Mouse (Mus musculus) embryonic facial prominence, embryonic 15.5 days (tissue): ENCODE measurements around the gene Ankrd54. TPM values are rescaled to one million over a fixed set of nuclear protein-coding genes. Genes with fewer than 3 reads are reported as not detected.
"Not testable (repeated sequence)": the region's sequence is repeated elsewhere in the genome, so short reads cannot be mapped to it uniquely, and the experiment has no call there.

Experiments used
- ATAC-seq: fragments of 200-750 bp; cut with Nextera tagmentation; 2 replicates; pipeline ENCODE4 v1.8.0; 2017; ENCODE audit warnings: low read depth, moderate TSS enrichment; ENCODE audit not compliant: insufficient number of reproducible peaks, low FRiP score, low TSS enrichment
- H3K27ac ChIP-seq: fragments of 300-500 bp; sonication (generic); replicated peaks from 2 replicates; pipeline ENCODE4 v1.5.1; 2015; ENCODE audit warnings: mild to moderate bottlenecking, inconsistent platforms
- H3K27me3 ChIP-seq: fragments of 300-500 bp; sonication (generic); 2 replicates; pipeline ENCODE4 v1.6.1; 2015; ENCODE audit warnings: inconsistent platforms
- H3K36me3 ChIP-seq: fragments of 300-500 bp; sonication (generic); 2 replicates; pipeline ENCODE4 v1.6.1; 2015; ENCODE audit warnings: mild to moderate bottlenecking, inconsistent platforms
- H3K4me1 ChIP-seq: fragments of 300-500 bp; sonication (generic); 2 replicates; pipeline ENCODE4 v1.6.1; 2015; ENCODE audit warnings: inconsistent platforms
- H3K4me2 ChIP-seq: fragments of 300-500 bp; sonication (generic); replicated peaks from 2 replicates; pipeline ENCODE4 v1.6.1; 2015; ENCODE audit warnings: mild to moderate bottlenecking, inconsistent platforms
- H3K4me3 ChIP-seq: fragments of 300-500 bp; sonication (generic); replicated peaks from 2 replicates; pipeline ENCODE4 v1.5.1; 2015; ENCODE audit warnings: mild to moderate bottlenecking, inconsistent platforms
- H3K9ac ChIP-seq: fragments of 300-500 bp; sonication (generic); 2 replicates; pipeline ENCODE4 v1.6.1; 2015; ENCODE audit warnings: inconsistent platforms
- H3K9me3 ChIP-seq: fragments of 300-500 bp; sonication (generic); replicated peaks from 2 replicates; pipeline ENCODE4 v1.6.1; 2016; ENCODE audit warnings: inconsistent platforms
- WGBS: fragments of 180-500 bp; shearing (Covaris S2); methylation state at CpG from one replicate; pipeline ENCODE4 v1.1.7; 2015; 5-methylcytosine and 5-hydroxymethylcytosine counted together
- polyA plus RNA-seq: library from polyadenylated mRNA; unstranded; fragments of >200 nt; fragmentation: Nextera tagmentation; extraction: Ambion mirVana; gene quantifications from 2 replicates; pipeline ENCODE4 v1.2.1, GENCODE M21; 2015

The Ankrd54 gene
- polyA plus RNA-seq, 1 experiment from 2014 or later: 71.7 TPM

DNA sequence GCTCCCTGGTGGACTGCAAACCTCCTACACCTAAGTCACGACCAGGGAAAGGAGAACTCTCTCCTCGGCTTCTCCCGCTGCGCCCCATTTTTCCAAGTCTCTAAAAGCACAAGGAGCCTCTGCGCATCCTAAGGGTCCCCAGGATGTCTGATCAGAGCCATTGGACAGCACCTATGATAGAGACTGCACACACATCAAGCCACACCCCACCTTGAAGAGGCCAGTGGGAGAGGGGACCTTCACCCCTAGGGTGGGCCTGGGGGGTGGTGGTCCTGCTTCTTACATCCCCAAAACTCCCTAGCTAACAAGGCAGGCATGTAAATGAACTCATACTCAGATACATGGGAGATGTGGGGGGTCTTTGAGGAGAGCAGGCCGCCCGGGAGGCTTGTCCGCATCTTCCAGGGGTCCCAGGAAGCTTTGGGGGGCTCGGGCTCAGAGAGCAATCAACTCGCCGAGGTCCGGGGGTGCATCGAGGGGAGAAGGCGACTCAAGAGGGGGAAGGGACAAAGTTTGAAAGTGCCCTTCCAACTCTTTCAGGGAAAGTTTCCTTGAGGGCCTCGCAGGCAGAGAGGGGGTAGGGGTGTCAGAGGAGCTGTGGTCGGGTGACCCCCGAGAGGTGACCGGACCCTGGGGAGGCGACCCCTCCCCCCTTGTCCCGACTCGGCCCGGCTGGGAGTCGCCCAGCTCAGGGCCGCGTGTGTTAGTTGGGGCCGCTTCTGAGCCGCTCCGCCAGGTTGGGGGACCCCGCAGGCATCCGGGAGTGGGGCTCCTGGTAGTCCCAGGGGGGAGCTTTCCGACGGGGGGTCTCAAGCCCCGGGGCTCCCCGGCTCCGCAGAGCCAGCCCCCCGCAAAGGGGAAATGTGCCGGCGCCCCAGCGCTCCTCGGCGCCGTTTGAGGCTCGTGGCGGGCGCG is 35.1 kb downstream of the Ankrd54 start:
- no peaks in the 10 kb centered on the region for H3K27me3 ChIP-seq
- H3K4me1 ChIP-seq: peaks cover 32% of the 10 kb centered on the region
- H3K4me3 ChIP-seq: peak overlapping the region; percentile 81
- no peaks in the 10 kb centered on the region for H3K9me3 ChIP-seq
- peak overlapping the region; percentile 97 for H3K4me2 ChIP-seq
- no peaks in the 10 kb centered on the region for H3K36me3 ChIP-seq
- 4% methylated on average over 45 of the region's 46 CpGs for WGBS
- H3K27ac ChIP-seq: peak overlapping the region; percentile 97
- peak overlapping the region; percentile 91 for H3K9ac ChIP-seq
- ATAC-seq: no peak

DNA sequence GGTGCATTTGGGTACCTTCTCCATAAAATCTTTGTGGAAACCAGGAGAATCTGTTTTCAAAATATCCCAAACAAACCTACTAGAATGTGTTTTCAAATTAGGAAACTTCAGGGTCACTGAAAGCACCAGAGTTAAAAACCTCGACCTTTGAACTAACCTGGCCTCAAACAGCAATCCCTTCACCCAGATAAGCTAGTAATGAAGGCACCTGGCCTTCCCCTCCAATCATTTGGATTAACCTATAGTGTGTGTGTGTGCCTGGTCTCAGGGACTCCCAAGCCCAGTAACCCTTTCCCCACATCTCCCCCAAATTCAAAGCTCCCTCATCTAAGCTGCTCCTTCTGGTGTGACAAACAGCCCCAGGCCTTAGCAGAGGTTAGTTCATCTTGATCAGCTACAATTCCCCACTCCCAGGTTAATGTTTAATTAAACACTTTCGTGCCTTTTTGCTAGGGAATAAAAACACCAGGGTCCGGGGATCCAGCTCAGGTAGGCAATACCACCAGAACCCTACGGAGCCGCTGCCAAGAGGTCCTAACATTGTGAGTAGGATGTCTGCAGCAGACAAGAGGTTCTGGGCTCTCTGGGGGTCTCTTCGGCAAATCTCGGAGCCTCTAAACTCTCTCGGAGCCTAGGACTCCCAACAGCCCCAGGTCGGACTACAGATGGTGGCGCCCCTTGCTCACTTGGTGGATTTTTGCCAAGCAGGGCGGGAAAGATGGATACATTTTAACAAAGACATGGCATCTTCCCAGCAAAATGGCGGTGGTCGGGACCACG is 36.0 kb downstream of the Ankrd54 start:
- no peaks in the 10 kb centered on the region for H3K27me3 ChIP-seq
- H3K9ac ChIP-seq: peak overlapping the region; percentile 91; the same call in 1 of the 2 replicates
- WGBS: 45% methylated on average over 14 of the region's 14 CpGs
- peak overlapping the region; percentile 97 for H3K27ac ChIP-seq
- peaks cover 32% of the 10 kb centered on the region for H3K4me1 ChIP-seq
- H3K4me3 ChIP-seq: peak overlapping the region; percentile 81
- H3K9me3 ChIP-seq: no peaks in the 10 kb centered on the region
- H3K36me3 ChIP-seq: no peaks in the 10 kb centered on the region
- ATAC-seq: no peak
- H3K4me2 ChIP-seq: peak overlapping the region; percentile 97

DNA sequence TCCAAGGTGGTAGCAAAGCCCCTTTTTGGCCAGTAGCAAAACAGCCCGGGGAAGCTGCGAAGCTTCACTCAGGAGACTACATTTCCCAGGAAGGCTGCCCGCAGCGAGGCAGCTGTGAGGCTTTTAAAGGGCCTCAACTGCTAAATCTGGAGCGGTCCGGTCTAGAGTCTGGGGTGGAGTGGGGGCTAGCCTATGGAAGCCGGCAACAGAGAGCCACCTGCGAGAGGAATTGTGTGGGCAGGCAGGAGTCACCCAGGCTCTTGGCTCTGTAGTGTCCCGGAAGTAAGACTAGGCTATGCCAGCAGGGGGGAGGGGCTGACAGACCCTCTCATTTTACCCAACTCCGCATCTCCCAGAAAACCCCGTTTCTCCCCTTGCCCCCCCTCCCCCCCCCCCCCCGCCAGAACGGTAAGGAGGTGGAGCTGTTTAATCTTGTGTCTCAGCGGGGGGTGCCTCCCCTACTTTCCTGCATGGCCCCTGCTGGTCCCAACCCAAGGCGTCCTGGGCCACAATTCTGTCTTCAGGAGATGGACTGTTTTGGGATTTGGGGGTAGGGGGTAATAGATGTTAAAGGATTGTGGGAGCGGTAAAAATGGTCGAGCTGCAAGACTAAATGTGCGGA is 36.9 kb downstream of the Ankrd54 start:
- no peaks in the 10 kb centered on the region for H3K9me3 ChIP-seq
- H3K4me3 ChIP-seq: peak overlapping the region; percentile 16
- H3K9ac ChIP-seq: no peak overlapping the region
- H3K27me3 ChIP-seq: no peaks in the 10 kb centered on the region
- peaks cover 25% of the 10 kb centered on the region for H3K4me1 ChIP-seq
- H3K4me2 ChIP-seq: peak overlapping the region; percentile 40
- H3K27ac ChIP-seq: no peak overlapping the region
- 10% methylated on average over 16 of the region's 18 CpGs for WGBS
- no peaks in the 10 kb centered on the region for H3K36me3 ChIP-seq
- no peak for ATAC-seq

DNA sequence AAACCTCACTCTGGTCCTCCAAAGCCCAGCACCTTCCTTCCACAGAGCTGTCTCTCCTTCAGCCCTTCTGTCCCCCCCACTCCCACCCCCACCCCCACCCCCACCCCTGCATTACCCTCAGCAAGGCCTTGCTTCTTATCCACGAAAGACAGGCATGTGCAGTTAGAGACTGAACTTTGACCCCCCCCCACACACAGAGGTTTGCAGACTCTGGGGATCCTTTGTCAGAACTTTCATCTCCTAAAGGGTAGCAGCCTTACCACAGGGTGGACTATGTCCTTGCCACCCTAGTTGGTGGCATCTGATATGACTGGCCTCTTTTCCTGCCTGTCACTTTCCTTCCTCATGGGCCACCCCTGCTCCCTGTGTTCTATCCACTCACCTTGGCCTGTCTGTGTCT is 39.3 kb downstream of the Ankrd54 start:
- Histone ChIP-seq H3K36me3 (no peaks in the 10 kb centered on the region), H3K9me3 (no peaks in the 10 kb centered on the region), H3K9ac (no peak overlapping the region), H3K27me3 (no peaks in the 10 kb centered on the region), H3K27ac (no peak overlapping the region), H3K4me1 (peaks cover 24% of the 10 kb centered on the region), H3K4me3 (no peak overlapping the region), H3K4me2 (no peak overlapping the region)
- WGBS: 38% methylated on average over 1 of the region's 1 CpGs
- no peak for ATAC-seq

DNA sequence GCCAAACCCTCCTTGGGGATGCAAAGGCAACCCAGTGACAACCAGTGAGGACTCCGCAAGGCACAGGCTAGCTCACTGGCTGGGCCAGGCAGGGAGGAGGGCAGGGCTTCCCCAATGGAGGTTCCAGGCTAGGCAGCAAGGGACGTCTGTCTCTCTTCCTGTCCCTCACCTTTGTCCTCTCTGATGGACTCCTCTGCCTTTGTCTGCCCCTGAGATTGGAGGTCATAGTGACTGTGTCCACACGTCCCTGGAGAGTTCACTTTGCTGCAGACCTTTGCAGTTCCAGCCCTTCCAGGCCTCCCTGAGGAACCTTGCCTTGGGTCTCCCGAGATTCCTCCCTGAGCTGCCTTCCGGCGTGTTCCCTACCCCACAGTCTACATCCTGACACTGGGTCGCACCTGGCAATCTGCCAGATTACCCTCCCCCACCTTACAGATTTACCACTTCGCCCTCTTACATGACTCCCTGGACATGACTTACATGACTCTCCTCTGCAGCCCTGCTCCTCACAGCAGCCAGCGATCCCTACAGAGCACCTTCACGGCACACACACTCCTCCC is 39.9 kb downstream of the Ankrd54 start:
- no peaks in the 10 kb centered on the region for H3K9me3 ChIP-seq

DNA sequence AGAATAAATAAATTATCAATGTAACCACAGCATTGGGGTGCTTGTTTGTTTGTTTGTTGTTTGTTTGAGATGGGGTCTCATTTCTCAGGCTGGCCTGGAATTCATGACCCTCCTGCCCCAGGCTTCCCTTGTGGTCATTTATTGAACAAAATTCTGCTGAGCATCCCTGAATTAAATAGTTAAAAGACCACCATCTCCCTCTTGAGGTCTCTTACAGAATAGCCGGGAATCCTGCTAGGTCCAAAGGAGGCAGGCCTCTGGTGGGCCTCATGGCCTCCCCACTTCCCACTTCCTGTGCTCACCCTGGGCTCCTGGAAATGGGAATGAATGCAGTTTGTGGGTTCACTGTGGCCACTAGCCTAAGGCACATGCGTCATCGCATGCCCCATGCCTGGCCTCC is 43.8 kb downstream of the Ankrd54 start:
- ATAC-seq: no peak
- Histone ChIP-seq H3K4me2 (no peak overlapping the region), H3K36me3 (no peaks in the 10 kb centered on the region), H3K9ac (no peak overlapping the region), H3K27me3 (no peaks in the 10 kb centered on the region), H3K9me3 (no peaks in the 10 kb centered on the region), H3K27ac (no peak overlapping the region), H3K4me3 (no peak overlapping the region), H3K4me1 (no peaks in the 10 kb centered on the region)
- 64% methylated on average over 3 of the region's 3 CpGs for WGBS

More for the DNA sequence above, 39.9 kb downstream of the Ankrd54 start:
- H3K27ac ChIP-seq: no peak overlapping the region
- H3K4me1 ChIP-seq: peaks cover 23% of the 10 kb centered on the region
- no peak overlapping the region for H3K4me3 ChIP-seq
- H3K9ac ChIP-seq: no peak overlapping the region
- WGBS: 62% methylated on average over 10 of the region's 10 CpGs
- no peaks in the 10 kb centered on the region for H3K36me3 ChIP-seq
- no peaks in the 10 kb centered on the region for H3K27me3 ChIP-seq
- ATAC-seq: no peak
- no peak overlapping the region for H3K4me2 ChIP-seq

DNA sequence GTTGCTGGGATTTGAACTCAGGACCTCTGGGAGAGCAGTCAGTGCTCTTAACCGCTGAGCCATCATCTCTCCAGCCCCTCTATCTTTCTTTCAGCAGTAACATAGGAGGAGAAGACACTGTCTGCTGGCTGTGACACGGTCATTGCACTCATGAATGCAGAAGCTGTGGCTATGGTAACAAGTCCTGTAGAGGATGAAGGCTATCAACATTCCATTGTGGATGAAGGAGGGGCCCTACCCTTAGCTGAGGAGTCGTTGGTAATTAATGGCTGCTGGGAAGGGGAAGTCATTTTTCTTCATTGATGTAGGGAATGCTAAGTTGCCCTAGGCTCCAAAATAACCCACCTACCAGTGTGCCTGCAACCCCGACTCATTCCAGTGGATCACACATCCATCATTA is 44.5 kb downstream of the Ankrd54 start:
- ATAC-seq: no peak

DNA sequence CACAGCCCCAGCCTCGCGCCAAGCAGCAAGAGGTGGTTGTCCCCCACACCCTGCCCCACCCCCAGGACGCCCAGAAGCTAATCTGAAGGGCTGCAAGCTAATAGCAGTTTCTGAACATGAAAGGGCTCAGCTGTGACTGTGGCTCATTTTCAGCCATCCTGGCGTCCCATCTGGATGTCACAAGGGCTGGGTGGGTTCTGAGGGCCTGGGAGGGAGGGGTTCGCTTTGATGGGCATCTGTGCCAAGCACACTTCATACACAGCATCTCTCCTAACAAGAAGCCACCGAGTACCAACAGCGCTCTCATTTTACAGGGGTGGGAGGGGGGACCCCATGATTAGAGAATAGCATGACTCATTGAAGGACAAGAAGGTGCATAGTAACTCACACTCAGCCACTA is 49.3 kb downstream of the Ankrd54 start:
- no peaks in the 10 kb centered on the region for H3K9me3 ChIP-seq
- no peaks in the 10 kb centered on the region for H3K4me1 ChIP-seq
- no peak overlapping the region for H3K27ac ChIP-seq
- WGBS: 48% methylated on average over 7 of the region's 7 CpGs
- H3K4me2 ChIP-seq: no peak overlapping the region
- ATAC-seq: no peak
- H3K36me3 ChIP-seq: no peaks in the 10 kb centered on the region
- H3K27me3 ChIP-seq: no peaks in the 10 kb centered on the region
- no peak overlapping the region for H3K4me3 ChIP-seq
- H3K9ac ChIP-seq: no peak overlapping the region

More for the DNA sequence above, 44.5 kb downstream of the Ankrd54 start:
- Histone ChIP-seq H3K4me1 (no peaks in the 10 kb centered on the region), H3K9ac (no peak overlapping the region), H3K27me3 (no peaks in the 10 kb centered on the region), H3K9me3 (no peaks in the 10 kb centered on the region), H3K4me2 (no peak overlapping the region), H3K36me3 (no peaks in the 10 kb centered on the region), H3K27ac (no peak overlapping the region), H3K4me3 (no peak overlapping the region)
- 43% methylated on average over 4 of the region's 4 CpGs for WGBS

DNA sequence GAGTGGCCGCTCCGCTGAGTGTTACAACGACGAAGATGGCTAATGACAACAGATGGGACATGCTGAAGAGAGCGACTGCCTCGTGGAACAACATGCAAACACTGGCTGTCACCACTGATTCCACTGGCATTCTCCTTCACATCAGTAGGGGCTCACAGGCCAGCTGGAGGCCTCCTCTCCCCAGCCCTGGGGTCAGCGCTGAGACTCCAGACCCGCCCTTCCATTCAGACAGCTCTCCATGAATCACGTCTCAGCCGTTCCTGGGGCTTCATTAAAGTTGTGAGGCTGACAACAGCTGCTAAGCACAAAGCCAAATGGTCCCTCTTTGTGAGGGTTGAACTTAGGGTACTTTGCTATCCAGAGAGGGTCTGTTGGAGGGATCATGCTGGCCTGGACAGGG is 51.1 kb downstream of the Ankrd54 start:
- Histone ChIP-seq H3K4me3 (no peak overlapping the region), H3K4me1 (no peaks in the 10 kb centered on the region), H3K27me3 (no peaks in the 10 kb centered on the region), H3K9ac (no peak overlapping the region), H3K9me3 (no peaks in the 10 kb centered on the region), H3K4me2 (no peak overlapping the region), H3K27ac (no peak overlapping the region), H3K36me3 (peaks cover 9% of the 10 kb centered on the region)
- 72% methylated on average over 10 of the region's 10 CpGs for WGBS
- no peak for ATAC-seq

DNA sequence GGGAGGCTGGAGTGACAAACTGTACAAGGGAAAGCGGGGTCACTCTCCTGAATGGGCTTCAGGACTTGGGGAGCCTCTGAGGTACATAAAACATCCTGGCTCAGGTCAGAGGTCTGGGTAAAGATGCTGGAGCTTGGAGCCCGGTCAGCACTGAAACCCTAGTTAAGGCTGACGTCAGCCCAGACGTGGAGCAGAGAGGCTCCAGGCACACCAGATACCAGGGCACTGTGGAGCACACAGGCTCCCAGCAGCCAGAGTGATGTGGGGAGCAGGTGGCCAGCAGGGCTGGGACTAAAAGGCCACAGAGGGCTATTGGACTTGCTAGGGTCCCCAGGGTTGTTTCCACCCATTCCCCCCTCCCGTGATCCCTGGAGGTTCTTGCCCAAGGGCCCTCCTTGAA is 53.0 kb downstream of the Ankrd54 start:
- H3K36me3 ChIP-seq: peaks cover 25% of the 10 kb centered on the region
- WGBS: 54% methylated on average over 5 of the region's 5 CpGs
- ATAC-seq: peak; percentile 31; the same call in 1 of the 2 replicates
- no peak overlapping the region for H3K27ac ChIP-seq
- H3K9ac ChIP-seq: no peak overlapping the region
- H3K4me2 ChIP-seq: no peak overlapping the region
- H3K4me3 ChIP-seq: no peak overlapping the region
- H3K9me3 ChIP-seq: no peaks in the 10 kb centered on the region
- H3K27me3 ChIP-seq: no peaks in the 10 kb centered on the region
- H3K4me1 ChIP-seq: no peaks in the 10 kb centered on the region

DNA sequence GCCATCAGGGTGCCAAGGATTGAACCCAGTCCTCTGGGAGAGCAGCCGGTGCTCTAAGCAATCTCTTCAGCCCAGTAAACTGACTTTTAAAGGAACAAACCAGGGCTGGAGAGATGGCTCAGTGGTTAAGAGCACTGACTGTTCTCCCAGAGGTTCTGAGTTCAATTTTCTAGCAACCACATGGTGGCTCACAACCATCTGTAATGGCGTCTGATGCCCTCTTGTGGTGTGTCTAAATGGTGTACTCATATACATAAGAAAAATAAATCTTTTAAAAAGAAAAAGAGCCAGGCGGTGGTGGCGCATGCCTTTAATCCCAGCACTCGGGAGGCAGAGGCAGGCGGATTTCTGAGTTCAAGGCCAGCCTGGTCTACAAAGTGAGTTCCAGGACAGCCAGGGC is 54.9 kb downstream of the Ankrd54 start:
- H3K4me1 ChIP-seq, ATAC-seq, H3K4me2 ChIP-seq, H3K9ac ChIP-seq, H3K27me3 ChIP-seq, H3K27ac ChIP-seq, H3K9me3 ChIP-seq, H3K4me3 ChIP-seq: not testable (repeated sequence)
- WGBS: 89% methylated on average over 6 of the region's 6 CpGs
- H3K36me3 ChIP-seq: peaks cover 44% of the 10 kb centered on the region
